Mouse (Mus musculus) left cerebral cortex, postnatal 25 days (tissue): ENCODE measurements at regions not wholly inside any gene's neighbourhood (a gene's known extent, or its start where the extent isn't known, plus 50 kb on each side); places are given as distances from the start of the nearest gene placed in this dataset.
"Not testable (repeated sequence)": the region's sequence is repeated elsewhere in the genome, so short reads cannot be mapped to it uniquely, and the experiment has no call there.

Experiments used
- DNase-seq, 2 experiments: peaks; one replicate each; pipeline ENCODE4 v3.0.0; 2022; ENCODE audit warnings: low spot score in 2 of 2, mixed read lengths in 1 of 2
- intact Hi-C: fragments of 180-260 bp; cut with DNase I; formaldehyde crosslinking; loops from one replicate; pipeline ENCODE4 v1.15.1; 2025

GRCm38 (mm10) chr14:104216965-104217364 is 250.8 kb downstream of the Pou4f1 start:
- intact Hi-C loops = no loop called here

GRCm38 (mm10) chr14:104210719-104211118 is 257.1 kb downstream of the Pou4f1 start:
- DNase-seq = no peak
- intact Hi-C loops = no loop called here

More at GRCm38 (mm10) chr14:104216965-104217364, 250.8 kb downstream of the Pou4f1 start:
- DNase-seq = no peak

GRCm38 (mm10) chr14:104208855-104209254 is 258.9 kb downstream of the Pou4f1 start:
- DNase-seq = no peak
- intact Hi-C loops = no loop called here

GRCm38 (mm10) chr14:104208040-104208816 is 259.6 kb downstream of the Pou4f1 start:
- intact Hi-C loops = no loop called here
- no peak for DNase-seq

GRCm38 (mm10) chr14:104206602-104207001 is 261.2 kb downstream of the Pou4f1 start:
- no peak for DNase-seq
- intact Hi-C loops = no loop called here

GRCm38 (mm10) chr14:104203239-104203986 is 264.4 kb downstream of the Pou4f1 start:
- DNase-seq = no peak
- intact Hi-C loops = no loop called here

GRCm38 (mm10) chr14:104193198-104193597 is 274.6 kb downstream of the Pou4f1 start:
- DNase-seq = no peak

GRCm38 (mm10) chr14:104175122-104175521 is 292.7 kb downstream of the Pou4f1 start:
- DNase-seq = no peak
- intact Hi-C loops = no loop called here

More at GRCm38 (mm10) chr14:104193198-104193597, 274.6 kb downstream of the Pou4f1 start:
- intact Hi-C loops = no loop called here

GRCm38 (mm10) chr14:104146841-104147240 is 302.6 kb upstream of the Ednrb start:
- DNase-seq = no peak
- intact Hi-C loops = no loop called here

GRCm38 (mm10) chr14:104145395-104145794 is 301.2 kb upstream of the Ednrb start:
- intact Hi-C loops = no loop called here
- no peak for DNase-seq

GRCm38 (mm10) chr14:104114986-104115951 is 271.1 kb upstream of the Ednrb start:
- no peak for DNase-seq
- intact Hi-C loops = no loop called here

GRCm38 (mm10) chr14:104114182-104114581 is 270.0 kb upstream of the Ednrb start:
- DNase-seq = no peak
- intact Hi-C loops = no loop called here

- intact Hi-C loops = no loop called here
- DNase-seq = no peak
These were observed 269.2 kb upstream of the Ednrb start for GRCm38 (mm10) chr14:104113448-104113847.

- intact Hi-C loops = no loop called here
- no peak for DNase-seq
These were observed 242.2 kb upstream of the Ednrb start for GRCm38 (mm10) chr14:104086381-104086780.

GRCm38 (mm10) chr14:104064199-104064598 is 220.0 kb upstream of the Ednrb start:
- DNase-seq, intact Hi-C loops: not testable (repeated sequence)

GRCm38 (mm10) chr14:104053697-104054096 is 209.5 kb upstream of the Ednrb start:
- DNase-seq = no peak
- intact Hi-C loops = no loop called here

- DNase-seq = peak; percentile 62 to 71
- intact Hi-C loops = loop anchor here (2.0 to 10.0 kb wide), 4 partner anchors 574 to 1096 kb away; no protein-coding TSS in a partner anchor
These were observed 194.6 kb upstream of the Ednrb start for GRCm38 (mm10) chr14:104038628-104039325.

- intact Hi-C loops = loop anchor here (5.0 to 10.0 kb wide), 3 partner anchors 429 to 1101 kb away; partner anchors contain the start of gene Rnf219
- peak in 1 of 2 experiments; percentile 11 for DNase-seq
These were observed 189.4 kb upstream of the Ednrb start for GRCm38 (mm10) chr14:104033606-104034005.
